Mouse (Mus musculus): ENCODE measurements around the gene Gm20388. TPM values are rescaled to one million over a fixed set of nuclear protein-coding genes. Genes with fewer than 3 reads are reported as not detected.

Gm20388 gene
- polyA plus RNA-seq, 1 experiment from 2014 or later, result 2.5 TPM

DNA sequence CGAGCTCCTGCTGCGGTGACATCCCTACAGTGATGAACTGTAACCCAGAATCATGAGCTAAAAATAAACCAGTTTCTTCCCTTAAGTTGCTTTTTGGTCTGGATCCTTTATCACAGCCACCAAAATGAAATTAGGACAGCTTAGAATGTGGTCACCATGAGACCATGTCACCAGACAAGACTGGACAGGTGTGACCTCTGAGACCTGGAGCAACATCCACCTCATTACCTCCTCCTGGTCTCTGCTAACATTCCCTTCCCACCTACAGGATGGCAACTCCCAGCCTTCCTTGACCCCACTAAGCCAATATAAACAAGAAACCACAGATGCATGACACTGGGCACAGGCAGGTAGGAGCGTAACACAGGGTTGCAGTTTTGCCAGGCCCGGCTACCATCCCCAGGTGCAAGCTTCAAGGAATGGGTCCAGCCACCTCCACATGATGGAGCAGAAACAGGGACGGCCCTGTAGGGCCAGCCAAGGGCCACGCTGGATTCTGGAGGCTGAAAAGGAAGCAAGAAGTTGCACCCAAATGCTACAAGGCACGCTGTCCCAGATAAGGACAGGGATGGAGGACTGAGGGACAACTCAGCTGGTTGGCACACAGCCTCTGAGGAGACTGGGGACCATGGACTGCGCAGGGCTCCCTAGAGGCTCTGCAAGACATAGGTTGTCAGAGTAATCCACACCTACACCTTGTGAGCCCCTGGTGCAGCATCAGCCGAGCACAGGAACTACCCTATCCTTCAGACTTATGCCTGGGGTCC lies 2627.9 kb downstream of the Gm20388 start:
- Histone ChIP-seq H3K9me3 (replicated peaks) (no peaks in the 10 kb centered on the region), H3K4me3 (no peak overlapping the region), H3K36me3 (peaks cover 15% of the 10 kb centered on the region), H3K27me3 (ENCODE audit: low read depth, poor library complexity, severe bottlenecking) (no peaks in the 10 kb centered on the region), H3K4me1 (peaks cover 25% of the 10 kb centered on the region), H3K27ac (no peak overlapping the region)
- no peak for DNase-seq (ENCODE audit: low spot score)
- 96% methylated on average over 9 of the region's 9 CpGs for WGBS

DNA sequence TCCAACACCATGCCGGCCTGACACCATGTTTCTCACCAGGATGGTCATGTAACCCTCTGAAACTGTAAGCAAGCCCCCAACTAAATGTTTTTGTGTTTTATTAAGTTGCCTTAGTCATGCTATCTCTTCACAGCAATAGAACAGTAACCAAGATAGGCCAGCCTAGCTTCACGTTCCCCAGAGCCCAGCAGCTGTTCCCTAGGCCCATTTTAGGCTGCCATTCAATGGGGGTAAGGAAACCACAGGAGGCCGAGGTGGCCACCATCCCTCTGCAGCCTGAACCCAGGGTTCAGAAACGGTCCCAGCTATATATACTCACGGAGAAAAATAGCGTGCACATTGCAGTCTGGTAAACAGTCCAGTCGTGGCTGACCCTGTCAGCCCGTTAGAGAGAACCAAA lies 2633.5 kb downstream of the Gm20388 start:
- H3K4me3 ChIP-seq, result no peak overlapping the region
- 92% methylated on average over 8 of the region's 8 CpGs for WGBS
- peaks cover 35% of the 10 kb centered on the region for H3K4me1 ChIP-seq
- H3K9me3 ChIP-seq (replicated peaks), result no peaks in the 10 kb centered on the region
- H3K36me3 ChIP-seq, result peaks cover 24% of the 10 kb centered on the region
- no peak for DNase-seq (ENCODE audit: low spot score)
- no peaks in the 10 kb centered on the region for H3K27me3 ChIP-seq (ENCODE audit: low read depth, poor library complexity, severe bottlenecking)
- H3K27ac ChIP-seq, result no peak overlapping the region

DNA sequence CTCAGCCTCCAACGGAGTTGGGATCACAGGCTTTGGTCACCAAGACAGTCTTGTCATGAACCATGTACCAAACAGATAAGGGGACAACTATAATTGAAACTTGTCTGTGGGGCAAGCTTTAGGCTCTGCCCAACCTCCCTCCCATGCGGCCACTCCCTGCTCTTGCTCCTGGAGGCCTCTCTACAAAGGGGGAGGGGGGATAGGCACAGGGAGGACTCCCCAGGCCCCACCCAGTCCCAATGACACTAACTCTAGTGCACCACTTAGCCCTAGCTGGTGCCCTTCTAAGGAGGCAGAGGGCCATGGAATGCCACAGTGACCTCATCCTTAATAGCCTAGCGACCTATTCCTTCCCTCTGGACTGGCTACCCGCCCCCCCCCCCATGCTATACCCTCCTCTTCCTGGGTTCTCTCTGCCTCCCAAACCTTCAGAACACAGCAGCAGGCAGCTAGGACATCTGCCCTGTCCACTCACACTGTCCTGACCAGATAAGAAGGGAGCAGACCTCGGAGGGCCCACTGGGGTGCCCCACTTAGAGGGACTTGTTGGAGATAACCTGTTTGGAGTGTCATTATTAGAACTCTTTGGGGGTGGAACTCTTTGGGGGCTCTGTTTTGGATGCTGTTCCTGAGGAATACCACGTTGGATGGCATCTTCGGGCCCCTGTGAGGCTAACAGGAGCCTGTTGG lies 2635.6 kb downstream of the Gm20388 start:
- no peak for DNase-seq (ENCODE audit: low spot score)
- no peak overlapping the region for H3K4me3 ChIP-seq
- H3K27me3 ChIP-seq (ENCODE audit: low read depth, poor library complexity, severe bottlenecking), result no peaks in the 10 kb centered on the region
- peaks cover 20% of the 10 kb centered on the region for H3K36me3 ChIP-seq
- H3K9me3 ChIP-seq (replicated peaks), result no peaks in the 10 kb centered on the region
- peaks cover 56% of the 10 kb centered on the region for H3K4me1 ChIP-seq
- peak overlapping the region; percentile 81 for H3K27ac ChIP-seq
- WGBS, result 82% methylated on average over 6 of the region's 7 CpGs

DNA sequence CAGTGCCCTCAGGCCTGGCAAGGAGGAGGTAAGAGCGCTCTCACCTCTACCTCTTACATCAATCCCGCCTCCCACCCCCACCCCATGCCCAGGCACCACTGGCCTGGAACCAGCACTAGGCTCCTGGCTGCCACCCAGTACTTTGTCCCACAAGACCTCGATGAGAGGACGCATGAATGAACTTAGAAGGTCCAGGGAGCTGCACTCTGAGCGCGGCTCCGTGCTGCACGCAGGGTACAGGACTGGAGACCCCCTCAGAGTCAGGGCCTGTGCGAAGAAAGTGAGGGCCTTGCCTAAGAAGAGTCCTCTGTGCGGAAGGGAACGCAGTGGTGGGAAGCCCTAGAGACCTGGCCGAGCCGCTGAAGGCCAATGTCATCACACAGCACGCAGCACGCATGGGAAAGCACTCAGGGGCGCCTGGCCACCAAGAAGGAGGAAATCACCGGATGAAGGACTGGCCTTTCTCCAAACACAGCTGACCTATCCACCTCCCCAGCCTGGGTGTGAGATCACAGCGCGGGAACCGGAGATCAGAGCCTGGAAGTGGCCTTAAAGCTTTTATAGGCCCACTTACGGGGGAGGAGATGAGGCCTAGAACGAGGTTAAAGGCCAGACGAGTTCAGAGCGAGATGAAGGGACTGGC lies 2636.3 kb downstream of the Gm20388 start:
- H3K36me3 ChIP-seq, result peaks cover 20% of the 10 kb centered on the region
- whole genome bisulfite sequencing, result 60% methylated on average over 24 of the region's 24 CpGs
- H3K27ac ChIP-seq, result peak overlapping the region; percentile 81
- no peaks in the 10 kb centered on the region for H3K9me3 ChIP-seq (replicated peaks)
- no peak for DNase-seq (ENCODE audit: low spot score)
- H3K4me1 ChIP-seq, result peaks cover 62% of the 10 kb centered on the region
- no peaks in the 10 kb centered on the region for H3K27me3 ChIP-seq (ENCODE audit: low read depth, poor library complexity, severe bottlenecking)
- peak overlapping the region; percentile 24 for H3K4me3 ChIP-seq

GRCm38 (mm10) chr8:122547815-122548214 lies 2637.2 kb downstream of the Gm20388 start:
- Histone ChIP-seq H3K27me3 (ENCODE audit: low read depth, poor library complexity, severe bottlenecking) (no peaks in the 10 kb centered on the region), H3K9me3 (replicated peaks) (no peaks in the 10 kb centered on the region), H3K36me3 (peaks cover 20% of the 10 kb centered on the region), H3K4me3 (peak overlapping the region; percentile 24), H3K27ac (peak overlapping the region; percentile 81), H3K4me1 (peaks cover 60% of the 10 kb centered on the region)
- DNase-seq (ENCODE audit: low spot score), result no peak
- WGBS, result 24% methylated on average over 5 of the region's 5 CpGs

DNA sequence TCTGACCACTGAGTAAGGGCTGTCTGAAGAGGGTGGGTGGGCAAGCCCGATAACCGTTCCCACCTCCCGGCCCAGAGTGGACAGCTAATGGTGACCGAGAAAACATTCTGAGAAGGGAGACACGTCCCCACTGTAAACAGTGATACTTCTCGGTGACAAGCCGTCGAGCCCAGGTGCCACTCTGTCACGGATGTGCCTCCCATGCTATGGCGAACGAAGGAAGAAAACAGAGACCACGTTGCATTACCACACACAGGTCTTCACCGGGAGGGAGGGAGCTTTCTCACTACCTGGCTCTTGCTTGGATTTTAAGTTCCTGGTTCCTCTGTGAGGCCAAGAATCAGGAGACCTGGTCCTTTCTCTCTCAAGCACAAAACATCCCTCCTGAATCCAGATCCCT lies 2637.7 kb downstream of the Gm20388 start:
- H3K36me3 ChIP-seq, result peaks cover 17% of the 10 kb centered on the region
- H3K4me3 ChIP-seq, result peak overlapping the region; percentile 24; the same call in 1 of the 2 replicates
- WGBS, result 60% methylated on average over 13 of the region's 13 CpGs
- H3K27me3 ChIP-seq (ENCODE audit: low read depth, poor library complexity, severe bottlenecking), result no peaks in the 10 kb centered on the region
- H3K4me1 ChIP-seq, result peaks cover 60% of the 10 kb centered on the region
- H3K27ac ChIP-seq, result peak overlapping the region; percentile 81; the same call in 1 of the 2 replicates
- H3K9me3 ChIP-seq (replicated peaks), result no peaks in the 10 kb centered on the region
- no peak for DNase-seq (ENCODE audit: low spot score)

DNA sequence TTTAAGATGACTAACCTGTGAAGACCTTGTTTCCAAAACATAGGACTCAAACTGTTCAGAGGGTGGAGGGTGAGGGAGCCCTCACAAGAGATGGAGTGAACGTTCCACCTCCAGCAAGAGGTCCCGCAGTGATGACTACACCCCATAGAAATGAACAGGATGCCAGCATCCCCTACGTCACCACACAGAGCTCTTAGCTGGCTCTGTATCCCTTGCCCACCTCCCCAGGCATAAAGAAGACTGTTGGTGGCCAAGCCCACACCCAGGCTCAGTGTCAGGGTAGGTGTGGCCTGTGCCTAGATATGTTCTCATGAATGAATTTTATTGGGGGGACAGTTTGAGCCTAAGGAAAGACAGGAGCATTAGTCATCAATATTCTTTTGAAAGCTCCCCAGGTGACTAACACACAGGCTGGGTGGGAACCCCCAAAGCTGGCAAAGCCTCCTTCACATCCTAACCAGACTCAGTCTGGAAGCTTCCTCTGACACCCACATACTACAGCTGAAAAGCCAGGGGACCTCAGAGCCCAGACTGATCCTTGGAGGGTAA lies 2638.3 kb downstream of the Gm20388 start:
- H3K4me1 ChIP-seq, result peaks cover 60% of the 10 kb centered on the region
- no peak for DNase-seq (ENCODE audit: low spot score)
- no peaks in the 10 kb centered on the region for H3K27me3 ChIP-seq (ENCODE audit: low read depth, poor library complexity, severe bottlenecking)
- no peak overlapping the region for H3K27ac ChIP-seq
- H3K9me3 ChIP-seq (replicated peaks), result no peaks in the 10 kb centered on the region
- H3K36me3 ChIP-seq, result peaks cover 10% of the 10 kb centered on the region; the same call in 1 of the 2 replicates
- H3K4me3 ChIP-seq, result no peak overlapping the region
- WGBS, result 75% methylated on average over 3 of the region's 3 CpGs

- peak; percentile 80 for DNase-seq (ENCODE audit: low spot score)
- no peaks in the 10 kb centered on the region for H3K9me3 ChIP-seq (replicated peaks)
- peaks cover 10% of the 10 kb centered on the region; the same call in 1 of the 2 replicates for H3K36me3 ChIP-seq
- H3K4me1 ChIP-seq, result peaks cover 60% of the 10 kb centered on the region
- 3% methylated on average over 52 of the region's 52 CpGs for WGBS
- H3K27ac ChIP-seq, result peak overlapping the region; percentile 96
- H3K4me3 ChIP-seq, result peak overlapping the region; percentile 79
- H3K27me3 ChIP-seq (ENCODE audit: low read depth, poor library complexity, severe bottlenecking), result no peaks in the 10 kb centered on the region
Measured at GRCm38 (mm10) chr8:122550234-122550994, 2639.8 kb downstream of the Gm20388 start.

GRCm38 (mm10) chr8:122550995-122551264 lies 2640.3 kb downstream of the Gm20388 start:
- Histone ChIP-seq H3K4me3 (peak overlapping the region; percentile 79), H3K27ac (peak overlapping the region; percentile 96), H3K36me3 (peaks cover 10% of the 10 kb centered on the region; the same call in 1 of the 2 replicates), H3K27me3 (ENCODE audit: low read depth, poor library complexity, severe bottlenecking) (no peaks in the 10 kb centered on the region), H3K4me1 (peaks cover 59% of the 10 kb centered on the region), H3K9me3 (replicated peaks) (no peaks in the 10 kb centered on the region)
- no peak for DNase-seq (ENCODE audit: low spot score)
- WGBS, result under 1% methylated on average over 42 of the region's 43 CpGs

GRCm38 (mm10) chr8:122551265-122552051 lies 2640.8 kb downstream of the Gm20388 start, which contains the start of gene Piezo1:
Gene Piezo1 (minus strand): TSS chr8:122551329.
- Histone ChIP-seq H3K36me3 (peaks cover 6% of the 10 kb centered on the region; the same call in 1 of the 2 replicates), H3K4me3 (peak within 1 kb of the TSS; percentile 79), H3K4me1 (peaks cover 58% of the 10 kb centered on the region), H3K9me3 (replicated peaks) (no peaks in the 10 kb centered on the region), H3K27ac (peak within 1 kb of the TSS; percentile 96), H3K27me3 (ENCODE audit: low read depth, poor library complexity, severe bottlenecking) (no peaks in the 10 kb centered on the region)
- DNase-seq (ENCODE audit: low spot score), result peak; percentile 92
- WGBS, result 11% methylated on average over 56 of the region's 56 CpGs

- no peaks in the 10 kb centered on the region for H3K36me3 ChIP-seq
- WGBS, result 93% methylated on average over 6 of the region's 6 CpGs
- no peak overlapping the region for H3K27ac ChIP-seq
- H3K4me1 ChIP-seq, result peaks cover 53% of the 10 kb centered on the region
- no peaks in the 10 kb centered on the region for H3K27me3 ChIP-seq (ENCODE audit: low read depth, poor library complexity, severe bottlenecking)
- no peak for DNase-seq (ENCODE audit: low spot score)
- H3K9me3 ChIP-seq (replicated peaks), result no peaks in the 10 kb centered on the region
- H3K4me3 ChIP-seq, result no peak overlapping the region
Measured at GRCm38 (mm10) chr8:122554786-122555185, 2644.1 kb downstream of the Gm20388 start.
